Mouse (Mus musculus): ENCODE measurements around the gene Resp18. TPM values are rescaled to one million over a fixed set of nuclear protein-coding genes. Genes with fewer than 3 reads are reported as not detected.
A peak's percentile ranks its signal among the peaks of the same experiment; 100 is the strongest.

Gene Resp18
- polyA plus RNA-seq (2014; fragmentation: Nextera tagmentation; extraction: Ambion mirVana): 116 and 164 TPM in 2 replicates

GRCm38 (mm10) chr1:75278228-75278627, at the start of gene Resp18:
Gene Resp18 (minus strand): TSS chr1:75278415.
- H3K27ac ChIP-seq (replicated peaks; ENCODE audit: low read depth, low read length): peak within 1 kb of the TSS; percentile 67
- H3K27me3 ChIP-seq (ENCODE audit: control insufficient read depth, insufficient read depth, low read length): no peaks in the 10 kb centered on the region
- WGBS: 3% methylated on average over 13 of the region's 13 CpGs

GRCm38 (mm10) chr1:75327461-75327860, 49.2 kb upstream of the Resp18 start:
- DNase-seq (no peak), ATAC-seq (ENCODE audit: low FRiP score, low TSS enrichment) (no peak)

More at GRCm38 (mm10) chr1:75278228-75278627, at the start of gene Resp18:
- Histone ChIP-seq H3K4me2 (ENCODE audit: low read length) (peak within 1 kb of the TSS; percentile 55), H3K36me3 (ENCODE audit: control insufficient read depth, insufficient read depth, low read length) (no peaks in the 10 kb centered on the region), H3K9me3 (ENCODE audit: control insufficient read depth, low read length) (no peaks in the 10 kb centered on the region), H3K9ac (replicated peaks; ENCODE audit: low read length) (peak within 1 kb of the TSS; percentile 54), H3K4me3 (replicated peaks; ENCODE audit: low read depth, low read length) (peak within 1 kb of the TSS; percentile 44), H3K4me1 (ENCODE audit: control insufficient read depth, insufficient read depth, low read length) (no peaks in the 10 kb centered on the region)
- DNase-seq (peak; percentile 68), ATAC-seq (ENCODE audit: low FRiP score, low TSS enrichment) (no peak)

GRCm38 (mm10) chr1:75319166-75319565, 41.0 kb upstream of the Resp18 start:
- WGBS: 95% methylated on average over 10 of the region's 10 CpGs
- Histone ChIP-seq H3K4me3 (replicated peaks; ENCODE audit: low read depth, low read length) (no peak overlapping the region), H3K27ac (replicated peaks; ENCODE audit: low read depth, low read length) (no peak overlapping the region), H3K9me3 (ENCODE audit: control insufficient read depth, low read length) (no peaks in the 10 kb centered on the region), H3K27me3 (ENCODE audit: control insufficient read depth, insufficient read depth, low read length) (no peaks in the 10 kb centered on the region), H3K4me2 (ENCODE audit: low read length) (no peak overlapping the region), H3K9ac (replicated peaks; ENCODE audit: low read length) (no peak overlapping the region), H3K4me1 (ENCODE audit: control insufficient read depth, insufficient read depth, low read length) (peaks cover 6% of the 10 kb centered on the region; the same call in 1 of the 2 replicates), H3K36me3 (ENCODE audit: control insufficient read depth, insufficient read depth, low read length) (peaks cover 13% of the 10 kb centered on the region)
- DNase-seq (no peak), ATAC-seq (ENCODE audit: low FRiP score, low TSS enrichment) (no peak)

More at GRCm38 (mm10) chr1:75327461-75327860, 49.2 kb upstream of the Resp18 start:
- no peak overlapping the region for H3K4me2 ChIP-seq (ENCODE audit: low read length)
- H3K9ac ChIP-seq (replicated peaks; ENCODE audit: low read length): no peak overlapping the region
- H3K36me3 ChIP-seq (ENCODE audit: control insufficient read depth, insufficient read depth, low read length): no peaks in the 10 kb centered on the region
- no peaks in the 10 kb centered on the region for H3K4me1 ChIP-seq (ENCODE audit: control insufficient read depth, insufficient read depth, low read length)
- no peak overlapping the region for H3K4me3 ChIP-seq (replicated peaks; ENCODE audit: low read depth, low read length)
- H3K27me3 ChIP-seq (ENCODE audit: control insufficient read depth, insufficient read depth, low read length): no peaks in the 10 kb centered on the region
- no peak overlapping the region for H3K27ac ChIP-seq (replicated peaks; ENCODE audit: low read depth, low read length)
- H3K9me3 ChIP-seq (ENCODE audit: control insufficient read depth, low read length): no peaks in the 10 kb centered on the region

- Histone ChIP-seq H3K9ac (replicated peaks; ENCODE audit: low read length) (no peak overlapping the region), H3K9me3 (ENCODE audit: control insufficient read depth, low read length) (no peaks in the 10 kb centered on the region), H3K4me3 (replicated peaks; ENCODE audit: low read depth, low read length) (no peak overlapping the region), H3K4me2 (ENCODE audit: low read length) (no peak overlapping the region), H3K4me1 (ENCODE audit: control insufficient read depth, insufficient read depth, low read length) (peaks cover 6% of the 10 kb centered on the region; the same call in 1 of the 2 replicates), H3K27me3 (ENCODE audit: control insufficient read depth, insufficient read depth, low read length) (no peaks in the 10 kb centered on the region), H3K27ac (replicated peaks; ENCODE audit: low read depth, low read length) (no peak overlapping the region), H3K36me3 (ENCODE audit: control insufficient read depth, insufficient read depth, low read length) (peaks cover 17% of the 10 kb centered on the region)
- DNase-seq (no peak), ATAC-seq (ENCODE audit: low FRiP score, low TSS enrichment) (no peak)
- 92% methylated on average over 4 of the region's 4 CpGs for WGBS
Observed at GRCm38 (mm10) chr1:75318736-75319135, 40.5 kb upstream of the Resp18 start.

GRCm38 (mm10) chr1:75318301-75318700, 40.1 kb upstream of the Resp18 start:
- 66% methylated on average over 3 of the region's 3 CpGs for WGBS
- H3K27me3 ChIP-seq (ENCODE audit: control insufficient read depth, insufficient read depth, low read length): no peaks in the 10 kb centered on the region
- peak overlapping the region; percentile 60 for H3K27ac ChIP-seq (replicated peaks; ENCODE audit: low read depth, low read length)
- ATAC-seq (ENCODE audit: low FRiP score, low TSS enrichment) (no peak), DNase-seq (no peak)
- H3K4me2 ChIP-seq (ENCODE audit: low read length): peak overlapping the region; percentile 39
- H3K9ac ChIP-seq (replicated peaks; ENCODE audit: low read length): no peak overlapping the region
- peak overlapping the region; percentile 16; the same call in 1 of the 2 replicates for H3K4me3 ChIP-seq (replicated peaks; ENCODE audit: low read depth, low read length)
- H3K36me3 ChIP-seq (ENCODE audit: control insufficient read depth, insufficient read depth, low read length): peaks cover 21% of the 10 kb centered on the region
- peaks cover 6% of the 10 kb centered on the region; the same call in 1 of the 2 replicates for H3K4me1 ChIP-seq (ENCODE audit: control insufficient read depth, insufficient read depth, low read length)
- H3K9me3 ChIP-seq (ENCODE audit: control insufficient read depth, low read length): no peaks in the 10 kb centered on the region

GRCm38 (mm10) chr1:75317241-75318201, 39.3 kb upstream of the Resp18 start, which contains the start of gene Dnpep:
Gene Dnpep (minus strand): TSS chr1:75317990.
- peak within 1 kb of the TSS; percentile 85 for H3K27ac ChIP-seq (replicated peaks; ENCODE audit: low read depth, low read length)
- under 1% methylated on average over 91 of the region's 92 CpGs for WGBS
- DNase-seq (peak; percentile 100), ATAC-seq (ENCODE audit: low FRiP score, low TSS enrichment) (peak; percentile 99)
- peak within 1 kb of the TSS; percentile 74 for H3K9ac ChIP-seq (replicated peaks; ENCODE audit: low read length)
- H3K27me3 ChIP-seq (ENCODE audit: control insufficient read depth, insufficient read depth, low read length): no peaks in the 10 kb centered on the region
- H3K9me3 ChIP-seq (ENCODE audit: control insufficient read depth, low read length): no peaks in the 10 kb centered on the region
- H3K4me1 ChIP-seq (ENCODE audit: control insufficient read depth, insufficient read depth, low read length): peaks cover 6% of the 10 kb centered on the region; the same call in 1 of the 2 replicates
- peak within 1 kb of the TSS; percentile 72 for H3K4me3 ChIP-seq (replicated peaks; ENCODE audit: low read depth, low read length)
- H3K4me2 ChIP-seq (ENCODE audit: low read length): peak within 1 kb of the TSS; percentile 80
- H3K36me3 ChIP-seq (ENCODE audit: control insufficient read depth, insufficient read depth, low read length): peaks cover 29% of the 10 kb centered on the region

GRCm38 (mm10) chr1:75316861-75317240, 38.6 kb upstream of the Resp18 start:
- Histone ChIP-seq H3K4me3 (replicated peaks; ENCODE audit: low read depth, low read length) (peak overlapping the region; percentile 72), H3K4me1 (ENCODE audit: control insufficient read depth, insufficient read depth, low read length) (peaks cover 6% of the 10 kb centered on the region; the same call in 1 of the 2 replicates), H3K36me3 (ENCODE audit: control insufficient read depth, insufficient read depth, low read length) (peaks cover 36% of the 10 kb centered on the region), H3K9ac (replicated peaks; ENCODE audit: low read length) (peak overlapping the region; percentile 74), H3K9me3 (ENCODE audit: control insufficient read depth, low read length) (no peaks in the 10 kb centered on the region), H3K27ac (replicated peaks; ENCODE audit: low read depth, low read length) (peak overlapping the region; percentile 85), H3K4me2 (ENCODE audit: low read length) (peak overlapping the region; percentile 80), H3K27me3 (ENCODE audit: control insufficient read depth, insufficient read depth, low read length) (no peaks in the 10 kb centered on the region)
- under 1% methylated on average over 20 of the region's 20 CpGs for WGBS
- peak; percentile 44 for ATAC-seq (ENCODE audit: low FRiP score, low TSS enrichment)
- peak; percentile 86 for DNase-seq

GRCm38 (mm10) chr1:75315456-75316365, 37.5 kb upstream of the Resp18 start:
- Histone ChIP-seq H3K27me3 (ENCODE audit: control insufficient read depth, insufficient read depth, low read length) (no peaks in the 10 kb centered on the region), H3K9ac (replicated peaks; ENCODE audit: low read length) (peak overlapping the region; percentile 74), H3K36me3 (ENCODE audit: control insufficient read depth, insufficient read depth, low read length) (peaks cover 47% of the 10 kb centered on the region), H3K9me3 (ENCODE audit: control insufficient read depth, low read length) (no peaks in the 10 kb centered on the region), H3K4me1 (ENCODE audit: control insufficient read depth, insufficient read depth, low read length) (peaks cover 6% of the 10 kb centered on the region; the same call in 1 of the 2 replicates), H3K4me3 (replicated peaks; ENCODE audit: low read depth, low read length) (peak overlapping the region; percentile 72), H3K4me2 (ENCODE audit: low read length) (peak overlapping the region; percentile 80), H3K27ac (replicated peaks; ENCODE audit: low read depth, low read length) (no peak overlapping the region; the same call in 1 of the 2 replicates)
- DNase-seq (no peak), ATAC-seq (ENCODE audit: low FRiP score, low TSS enrichment) (no peak)
- WGBS: 87% methylated on average over 29 of the region's 29 CpGs
